Mouse (Mus musculus) limb, embryonic 12.5 days (tissue): ENCODE measurements around the gene Psmb3. TPM values are rescaled to one million over a fixed set of nuclear protein-coding genes. Genes with fewer than 3 reads are reported as not detected.
"Not testable (repeated sequence)": the region's sequence is repeated elsewhere in the genome, so short reads cannot be mapped to it uniquely, and the experiment has no call there.

ENCODE experiments used
- ATAC-seq: fragments of 200-750 bp; cut with Nextera tagmentation; 2 replicates; pipeline ENCODE4 v1.8.0; 2017; ENCODE audit warnings: low read depth, moderate TSS enrichment; ENCODE audit not compliant: insufficient number of reproducible peaks, insufficient read depth, low FRiP score, low TSS enrichment
- H3K27ac ChIP-seq: fragments of 300-500 bp; sonication (generic); 2 replicates; pipeline ENCODE4 v1.5.1; 2016; ENCODE audit warnings: mild to moderate bottlenecking, moderate library complexity
- H3K27me3 ChIP-seq: fragments of 300-500 bp; sonication (generic); 2 replicates; pipeline ENCODE4 v1.6.1; 2016; ENCODE audit warnings: mild to moderate bottlenecking, moderate library complexity
- H3K36me3 ChIP-seq: fragments of 300-500 bp; sonication (generic); 2 replicates; pipeline ENCODE4 v1.6.1; 2016; ENCODE audit warnings: mild to moderate bottlenecking, moderate library complexity
- H3K4me1 ChIP-seq: fragments of 300-500 bp; sonication (generic); replicated peaks from 2 replicates; pipeline ENCODE4 v1.6.1; 2016
- H3K4me2 ChIP-seq: fragments of 300-500 bp; sonication (generic); 2 replicates; pipeline ENCODE4 v1.6.1; 2016; ENCODE audit warnings: mild to moderate bottlenecking, moderate library complexity
- H3K4me3 ChIP-seq: fragments of 300-500 bp; sonication (generic); replicated peaks from 2 replicates; pipeline ENCODE4 v1.5.1; 2016; ENCODE audit warnings: mild to moderate bottlenecking
- H3K9ac ChIP-seq: fragments of 300-500 bp; sonication (generic); replicated peaks from 2 replicates; pipeline ENCODE4 v1.6.1; 2016; ENCODE audit warnings: mild to moderate bottlenecking, moderate library complexity
- H3K9me3 ChIP-seq: fragments of 300-500 bp; sonication (generic); 2 replicates; pipeline ENCODE4 v1.6.1; 2016; ENCODE audit warnings: mild to moderate bottlenecking, moderate library complexity
- WGBS: fragments of 180-500 bp; shearing (Covaris S2); methylation state at CpG from one replicate; pipeline ENCODE4 v1.1.7; 2016; 5-methylcytosine and 5-hydroxymethylcytosine counted together
- polyA plus RNA-seq: library from polyadenylated mRNA; unstranded; fragments of >200 nt; fragmentation: Nextera tagmentation; extraction: Ambion mirVana; gene quantifications from 2 replicates; pipeline ENCODE4 v1.2.1, GENCODE M21; 2016

Gene Psmb3
- polyA plus RNA-seq, 1 experiment from 2014 or later, result 481 TPM

DNA sequence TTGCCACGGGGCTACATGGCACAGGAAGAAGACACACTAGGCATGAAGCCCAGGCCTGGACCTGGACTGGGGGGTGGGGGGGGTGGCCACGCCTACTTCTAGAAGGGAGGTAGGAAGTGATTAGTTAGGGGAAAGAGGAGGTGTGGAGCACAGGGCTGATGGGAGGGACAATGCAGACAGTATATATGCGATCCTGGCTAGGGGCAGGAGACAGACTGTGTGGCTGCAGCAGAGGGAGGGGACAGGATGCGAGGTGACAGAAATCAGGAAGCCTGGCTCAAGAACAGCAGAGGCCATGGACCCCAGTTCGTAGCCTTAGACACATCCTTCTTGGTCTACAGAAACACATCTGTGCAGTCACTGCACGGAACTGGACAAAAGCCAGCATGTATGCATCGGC is 20.5 kb downstream of the Psmb3 start:
- H3K9ac ChIP-seq, result no peak overlapping the region
- H3K27ac ChIP-seq, result no peak overlapping the region
- no peaks in the 10 kb centered on the region for H3K27me3 ChIP-seq
- ATAC-seq, result no peak
- no peak overlapping the region for H3K4me2 ChIP-seq
- WGBS, result 84% methylated on average over 7 of the region's 7 CpGs
- no peak overlapping the region for H3K4me3 ChIP-seq
- H3K36me3 ChIP-seq, result peaks cover 99% of the 10 kb centered on the region
- no peaks in the 10 kb centered on the region for H3K4me1 ChIP-seq
- H3K9me3 ChIP-seq, result peaks cover 7% of the 10 kb centered on the region; the same call in 1 of the 2 replicates

DNA sequence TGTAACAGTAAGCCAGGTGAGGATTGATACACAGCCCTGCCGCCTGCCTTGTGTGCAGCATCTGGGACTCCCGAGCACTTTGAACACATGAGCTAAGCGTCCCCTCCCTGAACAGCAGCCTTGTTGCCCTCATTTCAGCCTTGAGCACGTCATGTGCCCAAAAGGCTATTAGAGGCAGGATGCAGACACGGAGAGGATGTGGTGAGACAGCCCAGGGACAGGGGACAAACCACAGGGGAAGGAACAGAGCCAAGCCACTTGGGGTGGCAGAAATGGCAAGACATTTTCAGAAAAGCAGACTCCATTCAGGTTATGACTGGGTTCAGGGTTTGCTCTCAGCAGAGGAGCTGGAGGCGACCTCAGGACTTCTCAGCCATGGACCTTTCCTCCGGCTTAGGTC is 25.1 kb downstream of the Psmb3 start:
- no peak overlapping the region for H3K4me3 ChIP-seq
- peaks cover under 1% of the 10 kb centered on the region for H3K4me1 ChIP-seq
- ATAC-seq, result no peak
- no peak overlapping the region for H3K27ac ChIP-seq
- H3K9ac ChIP-seq, result no peak overlapping the region
- H3K9me3 ChIP-seq, result no peaks in the 10 kb centered on the region
- H3K4me2 ChIP-seq, result no peak overlapping the region
- peaks cover 90% of the 10 kb centered on the region for H3K36me3 ChIP-seq
- 44% methylated on average over 7 of the region's 7 CpGs for WGBS
- H3K27me3 ChIP-seq, result no peaks in the 10 kb centered on the region

GRCm38 (mm10) chr11:97728730-97729129 is 25.5 kb downstream of the Psmb3 start:
- Histone ChIP-seq H3K27me3 (no peaks in the 10 kb centered on the region), H3K4me3 (no peak overlapping the region), H3K4me2 (no peak overlapping the region), H3K9ac (no peak overlapping the region), H3K4me1 (peaks cover 5% of the 10 kb centered on the region), H3K27ac (no peak overlapping the region), H3K36me3 (peaks cover 85% of the 10 kb centered on the region), H3K9me3 (no peaks in the 10 kb centered on the region)
- WGBS, result 70% methylated on average over 7 of the region's 7 CpGs
- ATAC-seq, result no peak

GRCm38 (mm10) chr11:97733689-97734088 is 30.5 kb downstream of the Psmb3 start:
- no peak overlapping the region for H3K4me2 ChIP-seq
- ATAC-seq, result no peak
- H3K36me3 ChIP-seq, result peaks cover 38% of the 10 kb centered on the region
- H3K4me3 ChIP-seq, result no peak overlapping the region
- H3K9ac ChIP-seq, result 0 out of 2 replicates have a peak overlapping the region, but pooled peaks have one; percentile 34
- 7% methylated on average over 10 of the region's 10 CpGs for WGBS
- H3K27me3 ChIP-seq, result no peaks in the 10 kb centered on the region
- no peak overlapping the region for H3K27ac ChIP-seq
- no peaks in the 10 kb centered on the region for H3K9me3 ChIP-seq
- peaks cover 11% of the 10 kb centered on the region for H3K4me1 ChIP-seq

DNA sequence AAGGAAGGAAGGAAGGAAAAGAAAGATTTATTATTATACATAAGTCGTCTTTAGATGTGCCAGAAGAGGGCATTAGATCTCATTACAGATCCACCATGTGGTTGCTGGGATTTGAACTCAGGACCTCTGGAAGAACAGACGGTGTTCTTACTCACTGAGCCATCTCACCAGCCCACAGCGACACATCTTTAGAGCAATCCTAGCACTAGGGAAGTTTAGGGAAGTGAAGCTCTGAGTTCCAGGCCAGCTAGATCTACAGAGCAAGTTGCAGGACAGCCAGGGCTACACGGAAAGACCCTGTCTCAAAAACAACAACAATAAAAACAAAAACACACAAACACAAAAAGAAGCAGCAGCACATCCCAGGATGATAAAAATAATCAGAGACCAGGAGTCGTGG is 31.6 kb downstream of the Psmb3 start:
- not testable (repeated sequence) for H3K4me2 ChIP-seq, H3K9ac ChIP-seq, ATAC-seq, H3K4me3 ChIP-seq, H3K9me3 ChIP-seq, H3K27ac ChIP-seq, H3K27me3 ChIP-seq
- WGBS, result 83% methylated on average over 5 of the region's 5 CpGs
- H3K36me3 ChIP-seq, result peaks cover 27% of the 10 kb centered on the region
- peaks cover 11% of the 10 kb centered on the region for H3K4me1 ChIP-seq

GRCm38 (mm10) chr11:97736645-97737044 is 33.4 kb downstream of the Psmb3 start:
- no peak overlapping the region for H3K4me2 ChIP-seq
- no peaks in the 10 kb centered on the region for H3K27me3 ChIP-seq
- 0 out of 2 replicates have a peak, but pooled peaks cover 3% of the 10 kb centered on the region for H3K9me3 ChIP-seq
- H3K36me3 ChIP-seq, result peaks cover 15% of the 10 kb centered on the region
- ATAC-seq, result no peak
- peaks cover 11% of the 10 kb centered on the region for H3K4me1 ChIP-seq
- no peak overlapping the region for H3K27ac ChIP-seq
- 86% methylated on average over 5 of the region's 5 CpGs for WGBS
- H3K9ac ChIP-seq, result no peak overlapping the region
- H3K4me3 ChIP-seq, result no peak overlapping the region

GRCm38 (mm10) chr11:97737600-97737999 is 34.4 kb downstream of the Psmb3 start:
- Histone ChIP-seq H3K27ac (no peak overlapping the region), H3K4me1 (peaks cover 16% of the 10 kb centered on the region), H3K36me3 (peaks cover 6% of the 10 kb centered on the region), H3K9ac (no peak overlapping the region), H3K4me3 (no peak overlapping the region), H3K27me3 (no peaks in the 10 kb centered on the region), H3K9me3 (0 out of 2 replicates have a peak, but pooled peaks cover 3% of the 10 kb centered on the region), H3K4me2 (no peak overlapping the region)
- WGBS, result 79% methylated on average over 4 of the region's 4 CpGs
- no peak for ATAC-seq

- no peak for ATAC-seq
- H3K4me1 ChIP-seq, result peaks cover 22% of the 10 kb centered on the region
- WGBS, result 67% methylated on average over 6 of the region's 6 CpGs
Observed at GRCm38 (mm10) chr11:97738703-97739102, 35.5 kb downstream of the Psmb3 start.

GRCm38 (mm10) chr11:97739155-97739554 is 36.0 kb downstream of the Psmb3 start:
- ATAC-seq, result no peak
- peaks cover 6% of the 10 kb centered on the region; the same call in 1 of the 2 replicates for H3K36me3 ChIP-seq
- H3K9me3 ChIP-seq, result 0 out of 2 replicates have a peak, but pooled peaks cover 3% of the 10 kb centered on the region
- no peak overlapping the region for H3K4me2 ChIP-seq
- no peak overlapping the region for H3K27ac ChIP-seq
- no peak overlapping the region for H3K9ac ChIP-seq
- peaks cover 20% of the 10 kb centered on the region for H3K4me1 ChIP-seq
- no peak overlapping the region for H3K4me3 ChIP-seq
- 91% methylated on average over 3 of the region's 3 CpGs for WGBS
- H3K27me3 ChIP-seq, result no peaks in the 10 kb centered on the region

More at GRCm38 (mm10) chr11:97738703-97739102, 35.5 kb downstream of the Psmb3 start:
- no peaks in the 10 kb centered on the region for H3K27me3 ChIP-seq
- no peak overlapping the region for H3K4me2 ChIP-seq
- no peak overlapping the region for H3K9ac ChIP-seq
- no peak overlapping the region for H3K27ac ChIP-seq
- peaks cover 6% of the 10 kb centered on the region; the same call in 1 of the 2 replicates for H3K36me3 ChIP-seq
- H3K9me3 ChIP-seq, result 0 out of 2 replicates have a peak, but pooled peaks cover 3% of the 10 kb centered on the region
- H3K4me3 ChIP-seq, result no peak overlapping the region

- ATAC-seq, result no peak
- Histone ChIP-seq H3K36me3 (peaks cover 6% of the 10 kb centered on the region; the same call in 1 of the 2 replicates), H3K27ac (no peak overlapping the region), H3K4me1 (peaks cover 18% of the 10 kb centered on the region), H3K4me3 (no peak overlapping the region), H3K9ac (no peak overlapping the region), H3K9me3 (0 out of 2 replicates have a peak, but pooled peaks cover 3% of the 10 kb centered on the region), H3K27me3 (no peaks in the 10 kb centered on the region), H3K4me2 (no peak overlapping the region)
- 49% methylated on average over 7 of the region's 7 CpGs for WGBS
Observed at GRCm38 (mm10) chr11:97740190-97740589, 37.0 kb downstream of the Psmb3 start.

GRCm38 (mm10) chr11:97742157-97742556 is 39.0 kb downstream of the Psmb3 start:
- H3K4me3 ChIP-seq, result no peak overlapping the region
- no peak overlapping the region for H3K27ac ChIP-seq
- no peaks in the 10 kb centered on the region for H3K27me3 ChIP-seq
- 0 out of 2 replicates have a peak, but pooled peaks cover 3% of the 10 kb centered on the region for H3K9me3 ChIP-seq
- H3K4me1 ChIP-seq, result peaks cover 18% of the 10 kb centered on the region
- H3K4me2 ChIP-seq, result no peak overlapping the region
- no peak overlapping the region for H3K9ac ChIP-seq
- H3K36me3 ChIP-seq, result peaks cover 16% of the 10 kb centered on the region
- no peak for ATAC-seq
- WGBS, result 94% methylated on average over 5 of the region's 5 CpGs

DNA sequence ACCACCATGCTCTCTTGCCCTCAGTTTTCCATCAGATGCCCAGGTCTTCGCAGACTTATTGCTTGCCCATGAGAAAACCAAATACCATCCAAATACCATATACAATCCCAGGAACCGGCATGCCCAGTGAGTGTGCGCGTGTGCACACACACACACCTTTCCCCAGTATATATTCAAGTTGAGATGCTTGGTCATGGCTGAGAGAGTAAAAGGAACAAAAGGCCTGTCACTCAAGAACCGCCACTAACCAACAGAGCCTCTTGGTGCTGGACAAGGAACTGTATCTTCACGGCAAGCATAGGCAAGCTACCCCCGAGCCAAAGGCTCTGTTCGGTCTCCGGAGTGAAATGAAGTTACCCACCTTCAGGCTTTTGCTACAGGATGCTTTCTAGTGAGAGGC is 39.4 kb downstream of the Psmb3 start:
- no peaks in the 10 kb centered on the region for H3K27me3 ChIP-seq
- no peak for ATAC-seq
- peak overlapping the region; percentile 85 for H3K4me2 ChIP-seq
- H3K4me3 ChIP-seq, result peak overlapping the region; percentile 83; the same call in 1 of the 2 replicates
- 91% methylated on average over 9 of the region's 9 CpGs for WGBS
- H3K27ac ChIP-seq, result no peak overlapping the region
- peaks cover 18% of the 10 kb centered on the region for H3K4me1 ChIP-seq
- H3K36me3 ChIP-seq, result peaks cover 20% of the 10 kb centered on the region
- H3K9me3 ChIP-seq, result 0 out of 2 replicates have a peak, but pooled peaks cover 3% of the 10 kb centered on the region
- peak overlapping the region; percentile 82; the same call in 1 of the 2 replicates for H3K9ac ChIP-seq
